Mouse (Mus musculus) neural tube, embryonic 15.5 days (tissue): ENCODE measurements around the gene Smarca4. TPM values are rescaled to one million over a fixed set of nuclear protein-coding genes. Genes with fewer than 3 reads are reported as not detected.

Experiments
- ATAC-seq: fragments of 200-750 bp; cut with Nextera tagmentation; 2 replicates; pipeline ENCODE4 v1.8.0; 2017; ENCODE audit warnings: mild to moderate bottlenecking, moderate TSS enrichment, moderate library complexity; ENCODE audit not compliant: low FRiP score
- H3K27ac ChIP-seq: fragments of 300-500 bp; sonication (generic); replicated peaks from 2 replicates; pipeline ENCODE4 v1.5.1; 2015; ENCODE audit warnings: mild to moderate bottlenecking, inconsistent platforms
- H3K27me3 ChIP-seq: fragments of 300-500 bp; sonication (generic); replicated peaks from 2 replicates; pipeline ENCODE4 v1.6.1; 2015; ENCODE audit warnings: inconsistent platforms
- H3K36me3 ChIP-seq: fragments of 300-500 bp; sonication (generic); 2 replicates; pipeline ENCODE4 v1.6.1; 2015; ENCODE audit warnings: inconsistent platforms
- H3K4me1 ChIP-seq: fragments of 300-500 bp; sonication (generic); 2 replicates; pipeline ENCODE4 v1.6.1; 2015; ENCODE audit warnings: inconsistent platforms
- H3K4me2 ChIP-seq: fragments of 300-500 bp; sonication (generic); 2 replicates; pipeline ENCODE4 v1.6.1; 2015; ENCODE audit warnings: inconsistent platforms, mild to moderate bottlenecking, moderate library complexity
- H3K4me3 ChIP-seq: fragments of 300-500 bp; sonication (generic); replicated peaks from 2 replicates; pipeline ENCODE4 v1.5.1; 2015; ENCODE audit warnings: mild to moderate bottlenecking, inconsistent platforms
- H3K9ac ChIP-seq: fragments of 300-500 bp; sonication (generic); replicated peaks from 2 replicates; pipeline ENCODE4 v1.6.1; 2015; ENCODE audit warnings: mild to moderate bottlenecking, inconsistent platforms
- H3K9me3 ChIP-seq: fragments of 300-500 bp; sonication (generic); replicated peaks from 2 replicates; pipeline ENCODE4 v1.6.1; 2016; ENCODE audit warnings: inconsistent platforms
- WGBS: fragments of 180-500 bp; shearing (Covaris S2); methylation state at CpG from one replicate; pipeline ENCODE4 v1.1.7; 2015; ENCODE audit warnings: mixed read lengths; 5-methylcytosine and 5-hydroxymethylcytosine counted together
- microRNA counts: library from miRNA; unstranded; fragments of <30 nt; microRNA quantifications from one replicate; lab custom pipeline; 2016
- microRNA-seq: library from miRNA; unstranded; fragments of <30 nt; microRNA quantifications from one replicate; pipeline ENCODE4, GENCODE M21; 2017
- polyA plus RNA-seq: library from polyadenylated mRNA; unstranded; fragments of >200 nt; fragmentation: Nextera tagmentation; extraction: Ambion mirVana; gene quantifications from 2 replicates; pipeline ENCODE4 v1.2.1, GENCODE M21; 2015

Smarca4 gene
- polyA plus RNA-seq, 1 experiment from 2014 or later, result 110 TPM

- H3K4me3 ChIP-seq, result no peak overlapping the region
Measured at GRCm38 (mm10) chr9:21747238-21747774, 131.3 kb downstream of the Smarca4 start.

GRCm38 (mm10) chr9:21748033-21748432 lies 132.1 kb downstream of the Smarca4 start:
- no peak overlapping the region for H3K9ac ChIP-seq
- H3K9me3 ChIP-seq, result no peaks in the 10 kb centered on the region
- H3K4me1 ChIP-seq, result peaks cover 6% of the 10 kb centered on the region; the same call in 1 of the 2 replicates
- no peaks in the 10 kb centered on the region for H3K27me3 ChIP-seq
- peaks cover 57% of the 10 kb centered on the region for H3K36me3 ChIP-seq
- WGBS, result 51% methylated on average over 7 of the region's 7 CpGs
- no peak overlapping the region for H3K4me2 ChIP-seq
- no peak for ATAC-seq
- no peak overlapping the region for H3K4me3 ChIP-seq
- H3K27ac ChIP-seq, result peak overlapping the region; percentile 23

More at GRCm38 (mm10) chr9:21747238-21747774, 131.3 kb downstream of the Smarca4 start:
- Histone ChIP-seq H3K27me3 (no peaks in the 10 kb centered on the region), H3K9me3 (no peaks in the 10 kb centered on the region), H3K27ac (peak overlapping the region; percentile 23; the same call in 1 of the 2 replicates), H3K4me1 (peaks cover 5% of the 10 kb centered on the region; the same call in 1 of the 2 replicates), H3K4me2 (no peak overlapping the region), H3K36me3 (peaks cover 65% of the 10 kb centered on the region), H3K9ac (no peak overlapping the region)
- no peak for ATAC-seq
- 88% methylated on average over 3 of the region's 3 CpGs for WGBS

GRCm38 (mm10) chr9:21748491-21748890 lies 132.5 kb downstream of the Smarca4 start:
- H3K27ac ChIP-seq, result peak overlapping the region; percentile 23
- H3K4me1 ChIP-seq, result peaks cover 6% of the 10 kb centered on the region; the same call in 1 of the 2 replicates
- 89% methylated on average over 10 of the region's 10 CpGs for WGBS
- H3K9me3 ChIP-seq, result no peaks in the 10 kb centered on the region
- no peaks in the 10 kb centered on the region for H3K27me3 ChIP-seq
- no peak for ATAC-seq
- H3K4me3 ChIP-seq, result no peak overlapping the region
- no peak overlapping the region for H3K4me2 ChIP-seq
- H3K36me3 ChIP-seq, result peaks cover 57% of the 10 kb centered on the region
- H3K9ac ChIP-seq, result no peak overlapping the region

- no peaks in the 10 kb centered on the region for H3K27me3 ChIP-seq
- no peak overlapping the region for H3K9ac ChIP-seq
- peaks cover 47% of the 10 kb centered on the region for H3K36me3 ChIP-seq
- no peaks in the 10 kb centered on the region for H3K9me3 ChIP-seq
- H3K4me1 ChIP-seq, result peaks cover 6% of the 10 kb centered on the region
- H3K27ac ChIP-seq, result no peak overlapping the region
- no peak for ATAC-seq
- 89% methylated on average over 6 of the region's 6 CpGs for WGBS
- no peak overlapping the region for H3K4me2 ChIP-seq
- H3K4me3 ChIP-seq, result no peak overlapping the region
Measured at GRCm38 (mm10) chr9:21749382-21750118, 133.6 kb downstream of the Smarca4 start.

GRCm38 (mm10) chr9:21750370-21750769 lies 134.4 kb downstream of the Smarca4 start:
- H3K9me3 ChIP-seq, result no peaks in the 10 kb centered on the region
- H3K27me3 ChIP-seq, result no peaks in the 10 kb centered on the region
- no peak for ATAC-seq
- peaks cover 6% of the 10 kb centered on the region for H3K4me1 ChIP-seq
- H3K9ac ChIP-seq, result no peak overlapping the region
- no peak overlapping the region for H3K4me2 ChIP-seq
- H3K27ac ChIP-seq, result no peak overlapping the region
- H3K4me3 ChIP-seq, result no peak overlapping the region
- H3K36me3 ChIP-seq, result peaks cover 39% of the 10 kb centered on the region
- 83% methylated on average over 3 of the region's 3 CpGs for WGBS

- no peak for ATAC-seq
Measured at GRCm38 (mm10) chr9:21751347-21751746, 135.4 kb downstream of the Smarca4 start.

GRCm38 (mm10) chr9:21752252-21752792 lies 136.4 kb downstream of the Smarca4 start:
- no peaks in the 10 kb centered on the region for H3K9me3 ChIP-seq
- peaks cover 6% of the 10 kb centered on the region for H3K4me1 ChIP-seq
- no peak overlapping the region for H3K4me3 ChIP-seq
- WGBS, result 68% methylated on average over 10 of the region's 10 CpGs
- H3K36me3 ChIP-seq, result peaks cover 19% of the 10 kb centered on the region
- no peaks in the 10 kb centered on the region for H3K27me3 ChIP-seq
- ATAC-seq, result no peak
- H3K4me2 ChIP-seq, result no peak overlapping the region
- H3K27ac ChIP-seq, result no peak overlapping the region
- no peak overlapping the region for H3K9ac ChIP-seq

More at GRCm38 (mm10) chr9:21751347-21751746, 135.4 kb downstream of the Smarca4 start:
- 71% methylated on average over 6 of the region's 6 CpGs for WGBS
- Histone ChIP-seq H3K9me3 (no peaks in the 10 kb centered on the region), H3K4me2 (no peak overlapping the region), H3K4me3 (no peak overlapping the region), H3K27ac (no peak overlapping the region), H3K27me3 (no peaks in the 10 kb centered on the region), H3K9ac (no peak overlapping the region), H3K4me1 (peaks cover 6% of the 10 kb centered on the region), H3K36me3 (peaks cover 29% of the 10 kb centered on the region)

MicroRNA genes within 50 kb of the gene (microRNA counts, 519-probe panel; counts per million panel counts)
- microRNA mmu-miR-1946b (lab: Ali Mortazavi, UCI), result not detected

Small RNAs within 50 kb of the gene (microRNA-seq; reads per million reads assigned to microRNA genes)
- not detected for gene Mir1946b

Other genes with a start within 250 kb of the Smarca4 start
- 189 and 205 TPM in 2 replicates for gene Ilf3, start 248.3 kb upstream of the Smarca4 start, polyA plus RNA-seq
- gene Qtrt1, start 204.3 kb upstream of the Smarca4 start, polyA plus RNA-seq, result 47.6 and 55.6 TPM in 2 replicates
- gene Dnm2, start 191.3 kb upstream of the Smarca4 start, polyA plus RNA-seq, result 58.5 and 63.7 TPM in 2 replicates
- 53.4 and 61.3 TPM in 2 replicates for gene Tmed1, start 105.9 kb upstream of the Smarca4 start, polyA plus RNA-seq
- gene AB124611, start 90.0 kb upstream of the Smarca4 start, polyA plus RNA-seq, result 2.3 and 3.9 TPM in 2 replicates
- 33.7 and 36.1 TPM in 2 replicates for gene Carm1, start 69.3 kb upstream of the Smarca4 start, polyA plus RNA-seq
- gene Timm29, start 23.4 kb upstream of the Smarca4 start, polyA plus RNA-seq, result 51.1 and 54.4 TPM in 2 replicates
- 24.5 and 27.0 TPM in 2 replicates for gene Yipf2, start 23.3 kb upstream of the Smarca4 start, polyA plus RNA-seq
- gene Ldlr, start 107.3 kb downstream of the Smarca4 start, polyA plus RNA-seq, result 15.3 and 23.1 TPM in 2 replicates
- gene Spc24, start 144.1 kb downstream of the Smarca4 start, polyA plus RNA-seq, result 17.2 and 39.7 TPM in 2 replicates
- 4.9 and 7.4 TPM in 2 replicates for gene Kank2, start 182.6 kb downstream of the Smarca4 start, polyA plus RNA-seq
- gene Angptl8, start 219.3 kb downstream of the Smarca4 start, polyA plus RNA-seq, result 0.42 and 1.1 TPM in 2 replicates
- 14.0 and 22.5 TPM in 2 replicates for gene Dock6, start 236.5 kb downstream of the Smarca4 start, polyA plus RNA-seq